Mouse (Mus musculus): ENCODE data around the gene Fbxo8.

DNA sequence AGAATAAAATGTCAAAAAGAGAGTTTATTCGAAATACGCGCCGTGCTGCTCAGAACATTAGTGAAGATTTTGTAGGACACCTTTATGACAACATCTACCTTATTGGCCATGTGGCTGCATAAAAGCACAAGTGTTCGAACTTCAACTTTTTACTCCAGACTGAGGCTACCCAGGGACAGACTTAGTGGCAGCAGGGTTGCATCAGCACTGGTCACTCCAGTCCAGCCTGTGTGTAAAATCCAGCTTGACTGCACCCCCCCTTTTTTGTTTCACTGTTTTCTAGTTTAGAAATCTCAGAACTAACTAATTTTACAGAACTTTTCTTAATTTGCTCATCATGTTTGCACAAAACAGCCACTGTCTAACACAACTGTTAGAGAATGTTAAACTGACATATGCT lies 40.6 kb downstream of the Fbxo8 start:
- TF ChIP-seq MYOG (IDR thresholded peaks at IDR 0.05; ENCODE audit: control insufficient read depth in 1 of 3, insufficient read depth in 1 of 3, insufficient read length in 2 of 3, low read depth in 2 of 3): no peak
- TF ChIP-seq POLR2A (IDR thresholded peaks at IDR 0.05; ENCODE audit: insufficient read length, low read depth): no peak
- TF ChIP-seq E2F4 (IDR thresholded peaks at IDR 0.05; ENCODE audit: insufficient read depth): no peak
- TF ChIP-seq MAX (IDR thresholded peaks at IDR 0.05; ENCODE audit: low read depth): no peak
- TF ChIP-seq MYOD1 (IDR thresholded peaks at IDR 0.05; ENCODE audit: control insufficient read depth in 1 of 3, insufficient read length in 2 of 3, low read depth in 2 of 3): no peak
- no peak for TF ChIP-seq SRF (IDR thresholded peaks at IDR 0.05; ENCODE audit: control insufficient read depth, insufficient read length, low read depth)

Measured in myocyte (in vitro differentiated cells).